Mouse (Mus musculus): ENCODE data around the gene Nr2c2ap. TPM values are rescaled to one million over a fixed set of nuclear protein-coding genes. Genes with fewer than 3 reads are reported as not detected.

Nr2c2ap gene
- total RNA-seq, 2 experiments from 2014 or later: 19.0 to 24.0 TPM

GRCm38 (mm10) chr8:70159211-70159610 lies 28.1 kb downstream of the Nr2c2ap start:
- no peak for DNase-seq (ENCODE audit: low spot score in 2 of 2)

GRCm38 (mm10) chr8:70160015-70160414 lies 28.9 kb downstream of the Nr2c2ap start:
- no peak for DNase-seq (ENCODE audit: low spot score in 2 of 2)

- DNase-seq (ENCODE audit: low spot score in 2 of 2): no peak
Measured at GRCm38 (mm10) chr8:70163316-70163715, 32.2 kb downstream of the Nr2c2ap start.

DNA sequence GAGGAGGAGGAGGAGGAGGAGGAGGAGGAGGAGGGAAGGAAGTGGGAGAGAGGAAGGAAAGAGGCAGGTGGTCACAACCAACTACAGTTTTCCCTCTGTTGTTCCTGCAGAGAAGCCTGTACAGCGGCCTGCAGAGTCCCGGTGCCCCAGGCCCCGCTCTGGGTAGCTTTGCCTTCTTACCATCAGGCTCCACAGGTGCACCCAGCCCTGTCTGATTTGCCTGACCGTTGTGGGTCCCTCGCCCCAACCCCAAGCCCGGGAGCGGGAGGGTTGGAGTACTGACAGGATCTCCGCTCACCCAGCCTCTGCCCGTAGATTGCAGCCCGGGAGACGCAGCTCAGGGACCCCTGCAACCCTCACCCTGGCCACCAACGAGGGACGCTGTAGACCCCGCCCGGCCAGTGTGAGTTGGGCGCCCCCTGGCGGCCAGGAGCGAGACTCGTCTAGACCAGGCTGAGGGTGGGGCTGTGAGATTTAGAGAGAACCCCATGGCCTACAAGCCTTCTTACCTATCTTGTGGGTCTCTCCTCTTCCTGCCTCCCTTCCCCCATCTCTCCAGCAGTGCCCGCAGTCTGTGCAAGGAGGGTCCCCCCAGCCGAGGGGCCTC lies 35.5 kb downstream of the Nr2c2ap start:
- DNase-seq (ENCODE audit: low spot score in 2 of 2): peak; percentile 64 to 75

GRCm38 (mm10) chr8:70170116-70170515 lies 39.0 kb downstream of the Nr2c2ap start:
- no peak for DNase-seq (ENCODE audit: low spot score in 2 of 2)

GRCm38 (mm10) chr8:70170748-70171147 lies 39.6 kb downstream of the Nr2c2ap start:
- DNase-seq (ENCODE audit: low spot score in 2 of 2): no peak

- DNase-seq (ENCODE audit: low spot score in 2 of 2): no peak
Measured at GRCm38 (mm10) chr8:70171240-70171639, 40.1 kb downstream of the Nr2c2ap start.

GRCm38 (mm10) chr8:70172043-70172681 lies 41.0 kb downstream of the Nr2c2ap start, which contains the start of gene Tmem161a:
Gene Tmem161a, plus strand, starts transcription at chr8:70172356.
- DNase-seq (ENCODE audit: low spot score in 2 of 2): peak; percentile 77 to 85

GRCm38 (mm10) chr8:70173320-70173719 lies 42.2 kb downstream of the Nr2c2ap start:
- no peak for DNase-seq (ENCODE audit: low spot score in 2 of 2)

DNA sequence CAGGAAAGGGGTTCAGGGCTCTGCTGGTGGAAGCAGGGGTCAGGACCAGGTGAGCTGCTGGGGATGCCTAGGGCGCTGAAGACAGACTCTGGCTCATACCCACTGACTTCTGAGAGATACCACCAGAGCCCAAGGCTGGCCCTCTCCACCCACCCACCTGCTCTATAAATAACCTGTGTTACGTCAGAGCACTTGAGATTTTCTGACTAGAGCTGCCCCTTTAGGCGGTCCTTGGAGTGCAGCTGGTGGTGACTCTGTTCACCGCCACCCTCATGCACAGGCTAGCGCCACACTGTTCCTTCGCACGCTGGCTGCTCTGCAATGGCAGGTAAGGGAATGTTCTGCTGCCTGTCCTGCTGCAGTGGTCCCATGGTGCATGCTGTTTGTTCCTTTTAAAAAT lies 42.9 kb downstream of the Nr2c2ap start:
- DNase-seq (ENCODE audit: low spot score in 2 of 2): no peak

GRCm38 (mm10) chr8:70178231-70178630 lies 47.1 kb downstream of the Nr2c2ap start:
- DNase-seq (ENCODE audit: low spot score in 2 of 2): no peak

DNA sequence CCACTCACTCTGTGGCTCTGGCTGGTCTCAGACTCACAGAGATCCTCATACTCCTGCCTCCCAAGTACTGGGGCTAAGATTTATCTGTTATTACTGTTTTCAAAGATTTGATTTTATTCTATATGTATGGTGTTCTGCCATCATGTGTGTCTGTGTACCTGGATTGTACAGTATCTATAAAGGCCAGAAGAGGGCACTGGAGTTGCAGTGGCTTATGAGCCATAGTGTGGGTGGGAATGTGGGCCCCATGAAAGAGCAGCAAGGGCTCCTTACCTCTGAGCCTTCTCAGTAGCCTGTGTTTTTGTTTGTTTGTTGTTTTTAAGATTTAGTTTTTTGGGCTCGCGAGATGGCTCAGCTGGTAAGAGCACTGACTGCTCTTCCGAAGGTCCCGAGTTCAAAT lies 47.9 kb downstream of the Nr2c2ap start:
- DNase-seq (ENCODE audit: low spot score in 2 of 2): no peak

DNA sequence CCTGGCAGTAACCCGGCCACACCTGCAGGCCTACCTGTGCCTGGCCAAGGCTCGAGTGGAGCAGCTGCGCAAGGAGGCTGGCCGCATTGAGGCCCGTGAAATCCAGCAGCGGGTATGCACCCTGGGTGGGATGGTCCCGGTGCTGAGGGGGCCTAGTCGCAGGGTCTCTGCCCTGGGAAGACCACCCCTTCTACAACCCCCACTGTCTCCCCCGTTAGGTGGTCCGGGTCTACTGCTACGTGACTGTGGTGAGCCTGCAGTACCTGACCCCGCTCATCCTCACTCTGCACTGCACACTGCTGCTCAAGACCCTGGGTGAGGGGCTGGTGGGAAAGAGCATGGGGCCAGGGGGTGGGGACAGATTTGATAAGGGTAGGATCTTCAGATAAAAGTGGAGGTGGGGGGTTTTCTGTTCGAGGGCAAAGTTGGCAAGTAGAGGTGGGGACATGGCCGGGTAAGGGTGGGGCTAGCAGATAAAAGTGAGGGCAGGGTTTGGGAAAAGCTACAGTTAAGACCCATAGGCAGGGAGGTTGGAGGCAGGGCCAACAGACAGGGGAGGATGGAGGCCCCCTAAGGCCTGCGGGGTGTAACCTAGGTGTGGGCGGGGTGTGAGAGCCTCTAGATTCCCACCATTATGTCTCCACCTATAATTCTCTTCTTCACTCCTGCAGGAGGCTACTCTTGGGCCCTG lies 50.2 kb downstream of the Nr2c2ap start:
- DNase-seq (ENCODE audit: low spot score in 2 of 2): no peak

GRCm38 (mm10) chr8:70181903-70182252 lies 50.7 kb downstream of the Nr2c2ap start:
- DNase-seq (ENCODE audit: low spot score in 2 of 2): no peak

- DNase-seq (ENCODE audit: low spot score in 2 of 2): no peak
Measured at GRCm38 (mm10) chr8:70183194-70183593, 52.1 kb downstream of the Nr2c2ap start.

Small RNAs within 50 kb of the gene (microRNA-seq; reads per million reads assigned to microRNA genes)
- gene Mir7066 (ENCODE audit: borderline number of aligned reads in 2 of 2): 0 reads per million in 2 experiments

Other genes starting within 250 kb of the Nr2c2ap start
- under 1 TPM; 0.06 to 0.10 TPM for gene Cilp2, start 243.6 kb upstream of the Nr2c2ap start, total RNA-seq (2021)
- gene Tssk6, start 229.1 kb upstream of the Nr2c2ap start, total RNA-seq (2021): under 1 TPM; 0.51 to 0.60 TPM
- 100 to 1,000 TPM; 176 to 210 TPM for gene Ndufa13, start 228.8 kb upstream of the Nr2c2ap start, total RNA-seq (2021)
- 1 to 10 TPM; 2.2 to 3.1 TPM for gene Yjefn3, start 228.6 kb upstream of the Nr2c2ap start, total RNA-seq (2021)
- 100 to 1,000 TPM; 102 to 111 TPM for gene Gatad2a, start 134.9 kb upstream of the Nr2c2ap start, total RNA-seq (2021)
- gene Mau2, start 88.6 kb upstream of the Nr2c2ap start, total RNA-seq (2021): 10 to 100 TPM; 48.8 to 55.7 TPM
- gene Sugp1, start 88.5 kb upstream of the Nr2c2ap start, total RNA-seq (2021): 10 to 100 TPM; 25.8 to 27.9 TPM
- 1 to 10 TPM in 1 of 2 experiments, under 1 TPM in 1; 0.83 to 1.1 TPM for gene Tm6sf2, start 58.4 kb upstream of the Nr2c2ap start, total RNA-seq (2021)
- 1 to 10 TPM in 1 of 2 experiments, under 1 TPM in 1; 0.83 to 3.0 TPM for gene Hapln4, start 47.9 kb upstream of the Nr2c2ap start, total RNA-seq (2021)
- 1 to 10 TPM in 1 of 2 experiments, under 1 TPM in 1; 0.13 to 2.6 TPM for gene Ncan, start 10.5 kb upstream of the Nr2c2ap start, total RNA-seq (2021)
- gene Rfxank, start 7.8 kb downstream of the Nr2c2ap start, total RNA-seq (2021): 10 to 100 TPM; 13.0 to 17.4 TPM
- 10 to 100 TPM; 54.8 to 59.2 TPM for gene Borcs8, start 8.2 kb downstream of the Nr2c2ap start, total RNA-seq (2021)
- gene Mef2b, start 8.4 kb downstream of the Nr2c2ap start, total RNA-seq (2021): under 1 TPM; 0.48 to 0.99 TPM
- 10 to 100 TPM; 68.0 to 84.2 TPM for gene Tmem161a, start 41.0 kb downstream of the Nr2c2ap start, total RNA-seq (2021)
- gene Slc25a42, start 81.0 kb downstream of the Nr2c2ap start, total RNA-seq (2021): 10 to 100 TPM; 34.0 to 41.4 TPM
- gene Sugp2, start 102.9 kb downstream of the Nr2c2ap start, total RNA-seq (2021): 10 to 100 TPM; 31.4 to 33.7 TPM
- gene Armc6, start 103.1 kb downstream of the Nr2c2ap start, total RNA-seq (2021): 10 to 100 TPM; 10.9 to 13.6 TPM
- gene Homer3, start 151.5 kb downstream of the Nr2c2ap start, total RNA-seq (2021): 10 to 100 TPM; 18.5 to 19.8 TPM
- 10 to 100 TPM; 63.9 to 70.5 TPM for gene Ddx49, start 171.2 kb downstream of the Nr2c2ap start, total RNA-seq (2021)
- 100 to 1,000 TPM; 185 to 205 TPM for gene Cope, start 171.2 kb downstream of the Nr2c2ap start, total RNA-seq (2021)
- 1 to 10 TPM; 2.0 to 2.5 TPM for gene Cers1, start 184.4 kb downstream of the Nr2c2ap start, total RNA-seq (2021)
- not detected for gene Gdf1, start 198.5 kb downstream of the Nr2c2ap start, total RNA-seq (2021)
- 10 to 100 TPM; 64.0 to 70.2 TPM for gene Upf1, start 221.9 kb downstream of the Nr2c2ap start, total RNA-seq (2021)
- gene Comp, start 242.2 kb downstream of the Nr2c2ap start, total RNA-seq (2021): under 1 TPM in 1 of 2 experiments, not detected in 1; 0.35 TPM